Mouse (Mus musculus) lung, embryonic 16.5 days (tissue): ENCODE data around the gene Kcnj9. TPM values are rescaled to one million over a fixed set of nuclear protein-coding genes. Genes with fewer than 3 reads are reported as not detected.

Experiments
- ATAC-seq: fragments of 200-750 bp; cut with Nextera tagmentation; 2 replicates; pipeline ENCODE4 v1.8.0; 2017; ENCODE audit warnings: low read depth, mild to moderate bottlenecking, moderate library complexity
- H3K27ac ChIP-seq: fragments of 300-500 bp; sonication (generic); 2 replicates; pipeline ENCODE4 v1.5.1; 2014; ENCODE audit warnings: mild to moderate bottlenecking, control low read depth, low read length
- H3K27me3 ChIP-seq: fragments of 300-500 bp; sonication (generic); 2 replicates; pipeline ENCODE4 v1.6.1; 2014; ENCODE audit warnings: low read depth, low read length, mixed read lengths; ENCODE audit not compliant: control insufficient read depth, insufficient read depth
- H3K36me3 ChIP-seq: fragments of 300-500 bp; sonication (generic); 2 replicates; pipeline ENCODE4 v1.6.1; 2014; ENCODE audit warnings: low read length; ENCODE audit not compliant: control insufficient read depth, insufficient read depth
- H3K4me1 ChIP-seq: fragments of 300-500 bp; sonication (generic); replicated peaks from 2 replicates; pipeline ENCODE4 v1.6.1; 2014; ENCODE audit warnings: low read length, mixed read lengths; ENCODE audit not compliant: control insufficient read depth, insufficient read depth
- H3K4me2 ChIP-seq: fragments of 300-500 bp; sonication (generic); 2 replicates; pipeline ENCODE4 v1.6.1; 2014; ENCODE audit warnings: low read depth, low read length, control low read depth
- H3K4me3 ChIP-seq: fragments of 300-500 bp; sonication (generic); 2 replicates; pipeline ENCODE4 v1.5.1; 2014; ENCODE audit warnings: mild to moderate bottlenecking, low read length, control low read depth
- H3K9ac ChIP-seq: fragments of 300-500 bp; sonication (generic); 2 replicates; pipeline ENCODE4 v1.6.1; 2014; ENCODE audit warnings: low read length, control low read depth
- H3K9me3 ChIP-seq: fragments of 300-500 bp; sonication (generic); 2 replicates; pipeline ENCODE4 v1.6.1; 2016; ENCODE audit warnings: low read length; ENCODE audit not compliant: control insufficient read depth
- WGBS: fragments of 180-500 bp; shearing (Covaris S2); extraction: QIAGEN DNeasy Blood & Tissue Kit; methylation state at CpG from one replicate; pipeline ENCODE4 v1.1.7; 2014; 5-methylcytosine and 5-hydroxymethylcytosine counted together
- polyA plus RNA-seq: library from polyadenylated mRNA; unstranded; fragments of >200 nt; fragmentation: Nextera tagmentation; extraction: Ambion mirVana; gene quantifications from 2 replicates; pipeline ENCODE4 v1.2.1, GENCODE M21; 2015

Kcnj9 gene
- polyA plus RNA-seq, 1 experiment from 2014 or later: not detected

DNA sequence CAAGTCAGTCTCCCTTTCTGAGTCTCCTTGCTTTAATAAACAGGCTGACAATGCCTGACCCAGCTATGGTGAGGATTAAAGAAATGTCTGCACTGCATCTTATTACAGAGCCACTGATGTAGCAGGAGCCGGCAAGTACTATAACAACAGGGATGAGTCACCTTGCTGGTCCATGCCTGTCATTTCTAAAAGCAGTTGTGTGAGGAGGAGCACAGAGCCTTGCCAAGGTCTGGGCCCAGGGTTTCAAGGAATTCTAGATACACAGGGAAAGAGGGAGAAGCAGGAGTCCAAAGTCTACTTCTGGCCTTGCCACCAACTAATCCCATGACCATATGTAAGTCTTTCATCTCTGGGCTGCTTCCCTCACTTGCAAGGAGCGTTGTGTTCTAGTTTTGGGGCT, 36.2 kb downstream of the Kcnj9 start:
- H3K9me3 ChIP-seq: no peaks in the 10 kb centered on the region
- H3K4me2 ChIP-seq: no peak overlapping the region
- H3K36me3 ChIP-seq: no peaks in the 10 kb centered on the region
- WGBS: 81% methylated on average over 2 of the region's 2 CpGs
- no peak for ATAC-seq
- H3K9ac ChIP-seq: no peak overlapping the region
- H3K4me3 ChIP-seq: no peak overlapping the region
- H3K27me3 ChIP-seq: no peaks in the 10 kb centered on the region
- H3K27ac ChIP-seq: no peak overlapping the region
- peaks cover 21% of the 10 kb centered on the region for H3K4me1 ChIP-seq

DNA sequence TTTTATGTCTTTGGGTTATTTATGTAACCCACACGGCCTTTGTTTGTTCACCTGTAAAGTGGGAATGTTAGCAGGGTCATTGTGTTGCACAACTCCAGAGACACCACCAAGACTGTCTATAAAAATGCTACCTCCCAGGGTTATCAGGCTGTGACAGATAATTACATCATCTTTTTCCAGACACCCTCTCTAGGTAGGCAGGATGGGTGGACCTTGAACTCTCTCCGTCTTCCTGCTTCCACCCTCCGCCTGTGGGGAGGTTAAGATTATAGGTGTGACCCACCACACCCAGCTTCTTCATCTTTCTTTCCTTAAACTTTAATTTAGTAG, 39.5 kb downstream of the Kcnj9 start:
- no peaks in the 10 kb centered on the region for H3K36me3 ChIP-seq
- H3K9ac ChIP-seq: no peak overlapping the region
- no peaks in the 10 kb centered on the region for H3K27me3 ChIP-seq
- H3K4me2 ChIP-seq: no peak overlapping the region
- WGBS: 69% methylated on average over 3 of the region's 3 CpGs
- H3K4me3 ChIP-seq: no peak overlapping the region
- no peaks in the 10 kb centered on the region for H3K4me1 ChIP-seq
- H3K9me3 ChIP-seq: no peaks in the 10 kb centered on the region
- no peak for ATAC-seq
- H3K27ac ChIP-seq: no peak overlapping the region

DNA sequence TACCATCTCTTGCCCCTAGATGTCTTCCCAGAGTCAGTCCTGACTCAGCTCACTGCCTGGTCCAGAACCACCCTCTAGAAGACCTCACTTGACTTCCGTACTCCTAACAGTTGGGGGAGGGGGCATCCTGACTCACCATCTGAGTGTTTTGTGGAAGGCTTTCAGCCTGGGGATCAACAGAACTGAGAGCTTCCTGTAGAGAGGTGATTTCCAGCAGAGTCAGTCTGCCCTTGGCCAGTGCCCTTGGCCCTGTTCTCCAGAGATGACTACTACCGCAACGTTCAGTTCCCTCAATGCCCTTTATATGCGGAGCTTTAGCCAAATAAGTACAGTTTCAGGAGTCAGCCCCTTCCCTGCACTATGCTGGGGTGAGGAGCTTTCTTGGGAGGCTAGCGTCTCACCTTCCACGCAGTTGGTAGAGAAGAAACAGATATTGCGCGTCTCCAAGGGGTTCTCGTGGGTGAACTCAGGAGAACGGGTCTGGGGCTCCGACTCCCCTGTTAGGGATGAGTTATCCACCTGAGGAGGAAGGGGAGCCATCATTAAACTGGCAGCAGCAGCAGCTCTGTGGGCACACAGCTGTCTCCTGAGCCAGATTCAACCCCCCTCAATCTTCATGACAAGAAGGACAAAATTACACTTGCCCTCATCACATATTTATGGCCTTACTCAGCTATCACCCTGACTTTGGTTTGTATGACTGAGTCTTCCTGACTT, 40.1 kb downstream of the Kcnj9 start:
- 89% methylated on average over 11 of the region's 11 CpGs for WGBS
- Histone ChIP-seq H3K4me1 (no peaks in the 10 kb centered on the region), H3K4me2 (no peak overlapping the region), H3K36me3 (no peaks in the 10 kb centered on the region), H3K4me3 (no peak overlapping the region), H3K27me3 (no peaks in the 10 kb centered on the region), H3K9me3 (no peaks in the 10 kb centered on the region), H3K9ac (no peak overlapping the region), H3K27ac (no peak overlapping the region)
- no peak for ATAC-seq

DNA sequence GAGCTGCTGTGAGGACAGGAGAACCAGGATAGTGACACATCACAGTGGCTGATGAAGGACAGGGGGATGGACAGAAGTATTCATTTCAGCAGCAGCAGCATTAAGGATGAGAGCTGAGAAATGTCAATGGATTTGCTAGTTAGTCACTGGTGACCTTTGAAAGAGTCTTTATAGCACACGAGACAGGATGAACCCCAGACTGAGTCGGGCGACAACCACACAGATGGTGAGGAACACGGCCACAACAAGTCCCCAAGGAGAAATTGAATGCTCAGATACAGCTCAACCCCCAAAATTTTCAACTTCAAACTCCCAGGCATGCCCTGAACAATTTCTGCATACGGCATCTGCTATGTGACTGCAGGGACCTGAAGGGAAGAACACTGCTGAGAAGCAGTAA, 42.4 kb downstream of the Kcnj9 start:
- 84% methylated on average over 5 of the region's 5 CpGs for WGBS
- H3K4me3 ChIP-seq: no peak overlapping the region
- no peak overlapping the region for H3K27ac ChIP-seq
- no peaks in the 10 kb centered on the region for H3K27me3 ChIP-seq
- H3K9ac ChIP-seq: no peak overlapping the region
- H3K4me2 ChIP-seq: no peak overlapping the region
- H3K36me3 ChIP-seq: no peaks in the 10 kb centered on the region
- H3K9me3 ChIP-seq: no peaks in the 10 kb centered on the region
- no peaks in the 10 kb centered on the region; the same call in 1 of the 2 replicates for H3K4me1 ChIP-seq
- ATAC-seq: no peak

DNA sequence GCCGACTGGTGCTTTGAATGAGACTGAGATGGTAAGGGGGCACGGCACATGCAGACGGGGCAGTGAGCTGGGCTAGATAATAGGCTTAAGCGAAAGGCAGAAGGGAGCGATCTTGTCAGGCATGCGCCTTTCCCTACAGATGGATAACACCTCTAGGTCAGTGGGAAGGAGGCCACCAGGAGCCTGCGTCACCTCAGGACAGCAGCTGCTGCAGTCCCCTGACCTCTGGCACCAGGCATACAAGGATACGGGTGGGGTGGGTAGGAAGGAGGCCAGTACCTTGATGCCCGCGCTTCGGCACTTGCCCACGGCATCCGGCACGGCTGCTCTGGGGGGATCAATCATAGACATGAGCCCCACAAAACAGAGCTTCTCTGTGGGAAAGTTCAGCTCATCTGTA, 44.9 kb downstream of the Kcnj9 start:
- Histone ChIP-seq H3K27me3 (no peaks in the 10 kb centered on the region), H3K4me2 (no peak overlapping the region), H3K27ac (no peak overlapping the region), H3K4me3 (no peak overlapping the region), H3K9ac (no peak overlapping the region), H3K36me3 (no peaks in the 10 kb centered on the region), H3K9me3 (no peaks in the 10 kb centered on the region), H3K4me1 (no peaks in the 10 kb centered on the region; the same call in 1 of the 2 replicates)
- WGBS: 81% methylated on average over 14 of the region's 14 CpGs
- no peak for ATAC-seq

DNA sequence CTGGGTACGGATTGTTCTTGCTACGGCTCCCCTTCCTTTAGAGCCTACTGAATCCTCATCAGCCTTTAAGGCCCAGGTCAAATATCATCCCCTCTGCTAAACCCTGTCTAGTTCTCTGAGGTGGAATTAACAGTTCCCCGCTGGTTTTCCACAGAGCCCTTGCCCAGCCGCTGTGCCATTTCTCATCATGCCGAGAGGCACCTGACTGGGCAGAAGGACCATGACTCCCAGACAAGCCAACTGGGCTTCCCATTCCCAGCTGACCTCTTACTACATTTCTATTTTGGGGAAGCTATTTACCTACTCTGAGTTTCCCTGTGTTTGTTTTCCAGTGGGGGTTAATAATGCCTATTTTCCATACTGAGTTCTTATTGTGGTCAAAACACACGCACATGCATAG, 46.0 kb downstream of the Kcnj9 start:
- Histone ChIP-seq H3K27ac (no peak overlapping the region), H3K9me3 (no peaks in the 10 kb centered on the region), H3K27me3 (no peaks in the 10 kb centered on the region), H3K9ac (no peak overlapping the region), H3K4me1 (no peaks in the 10 kb centered on the region; the same call in 1 of the 2 replicates), H3K4me3 (no peak overlapping the region), H3K4me2 (no peak overlapping the region), H3K36me3 (no peaks in the 10 kb centered on the region)
- WGBS: 91% methylated on average over 6 of the region's 6 CpGs
- no peak for ATAC-seq

DNA sequence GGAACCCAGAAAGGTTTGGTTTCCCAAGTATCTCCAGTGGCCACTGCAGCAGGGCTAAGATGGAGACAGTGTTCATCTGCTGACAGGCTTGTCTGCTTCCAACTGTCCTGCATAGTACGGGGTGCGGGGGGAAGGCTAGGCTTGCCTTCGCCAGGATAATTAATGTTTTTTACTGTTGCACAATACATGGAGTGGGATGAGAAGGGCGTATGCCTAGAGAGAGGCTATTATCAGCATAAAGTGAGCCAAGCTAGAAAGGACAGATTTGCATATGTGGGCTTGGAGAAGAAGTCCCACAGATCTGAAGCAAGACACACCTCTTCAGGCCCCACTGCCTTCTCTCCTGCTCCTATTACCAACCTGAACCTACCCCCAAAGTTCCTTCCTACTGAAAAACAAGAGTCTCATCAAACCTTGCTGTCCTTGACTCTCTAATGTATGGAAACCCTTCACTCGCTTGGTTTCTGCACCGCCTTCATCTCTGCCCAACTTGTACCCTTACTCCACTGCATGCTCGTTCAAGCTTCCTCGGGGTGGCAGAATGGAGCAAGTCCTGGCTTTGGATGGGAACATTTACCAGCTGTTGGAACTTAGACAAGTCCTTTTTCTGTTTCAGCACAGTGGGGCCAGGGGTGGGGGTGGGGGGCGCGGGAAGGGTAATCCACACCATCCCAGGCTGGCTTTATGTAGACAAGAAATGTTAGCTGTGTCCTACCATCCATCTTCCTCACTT, 47.4 kb downstream of the Kcnj9 start:
- H3K4me2 ChIP-seq: no peak overlapping the region
- H3K9me3 ChIP-seq: no peaks in the 10 kb centered on the region
- no peaks in the 10 kb centered on the region for H3K27me3 ChIP-seq
- H3K36me3 ChIP-seq: no peaks in the 10 kb centered on the region; the same call in 1 of the 2 replicates
- H3K4me1 ChIP-seq: no peaks in the 10 kb centered on the region; the same call in 1 of the 2 replicates
- WGBS: 59% methylated on average over 10 of the region's 10 CpGs
- no peak overlapping the region for H3K27ac ChIP-seq
- H3K4me3 ChIP-seq: no peak overlapping the region
- H3K9ac ChIP-seq: no peak overlapping the region
- ATAC-seq: peak; percentile 85

DNA sequence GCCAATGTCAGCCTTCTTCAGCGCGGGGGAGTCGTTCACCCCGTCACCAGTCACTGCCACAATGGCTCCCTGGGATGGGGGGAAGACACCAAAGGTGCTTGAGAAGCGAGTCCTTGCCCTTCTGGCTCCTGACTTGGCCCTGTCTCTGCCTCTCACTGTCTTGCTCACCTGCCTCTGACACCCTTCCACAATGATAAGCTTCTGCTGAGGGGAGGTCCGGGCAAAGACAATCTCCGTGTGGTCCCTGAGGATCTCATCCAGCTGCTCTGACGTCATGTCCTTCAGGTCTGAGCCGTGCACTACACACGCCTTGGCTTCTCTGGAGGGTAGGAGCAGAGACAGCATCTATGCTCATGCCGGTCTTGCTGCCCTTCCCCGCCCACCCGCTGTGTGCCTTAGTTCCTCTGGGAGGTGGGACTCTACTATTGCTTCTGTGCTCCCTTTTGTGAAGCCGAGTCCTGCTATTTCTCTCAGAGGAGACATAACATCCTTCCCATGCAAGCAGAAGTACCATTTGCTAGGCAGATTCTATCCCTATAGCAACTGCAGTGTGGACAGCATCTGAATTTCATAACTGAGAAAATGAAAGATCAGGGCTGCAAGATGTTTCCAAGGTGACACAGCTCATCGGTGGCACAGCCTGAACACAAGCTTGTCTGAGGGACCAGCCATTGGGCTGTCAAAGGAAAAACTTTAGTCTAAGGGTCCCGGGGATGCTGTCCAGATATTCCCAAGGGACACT, 49.2 kb downstream of the Kcnj9 start:
- no peaks in the 10 kb centered on the region; the same call in 1 of the 2 replicates for H3K36me3 ChIP-seq
- H3K4me2 ChIP-seq: no peak overlapping the region
- 72% methylated on average over 16 of the region's 16 CpGs for WGBS
- no peaks in the 10 kb centered on the region for H3K27me3 ChIP-seq
- H3K9ac ChIP-seq: no peak overlapping the region
- ATAC-seq: no peak
- H3K4me1 ChIP-seq: no peaks in the 10 kb centered on the region; the same call in 1 of the 2 replicates
- no peak overlapping the region for H3K27ac ChIP-seq
- no peak overlapping the region for H3K4me3 ChIP-seq
- H3K9me3 ChIP-seq: no peaks in the 10 kb centered on the region

DNA sequence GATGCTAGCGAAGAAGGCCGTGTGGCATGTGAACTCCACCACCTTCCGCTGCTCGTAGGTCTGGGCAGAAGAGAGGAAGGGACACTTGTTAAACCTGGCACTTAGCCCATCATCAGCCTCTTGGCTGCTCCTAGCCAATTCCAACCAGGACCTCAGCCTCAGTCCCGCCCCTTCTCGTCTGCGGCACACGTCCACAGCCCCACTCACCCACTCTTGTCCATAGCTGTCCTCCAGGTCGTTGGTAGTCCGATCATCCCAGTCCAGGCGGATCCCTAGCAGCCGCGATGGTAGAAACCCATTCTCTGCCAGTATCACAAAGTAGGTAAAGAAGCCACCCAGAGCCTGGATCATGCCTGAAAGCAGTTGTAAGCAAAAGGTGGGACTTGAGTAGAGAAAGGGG, 50.8 kb downstream of the Kcnj9 start:
- Histone ChIP-seq H3K4me2 (no peak overlapping the region), H3K27me3 (no peaks in the 10 kb centered on the region), H3K9me3 (no peaks in the 10 kb centered on the region), H3K4me1 (no peaks in the 10 kb centered on the region; the same call in 1 of the 2 replicates), H3K36me3 (no peaks in the 10 kb centered on the region; the same call in 1 of the 2 replicates), H3K9ac (no peak overlapping the region), H3K4me3 (no peak overlapping the region), H3K27ac (no peak overlapping the region)
- ATAC-seq: no peak
- 79% methylated on average over 13 of the region's 13 CpGs for WGBS
